Mouse (Mus musculus) hindbrain, embryonic 13.5 days (tissue): ENCODE results near the gene Krtdap. TPM values are rescaled to one million over a fixed set of nuclear protein-coding genes. Genes with fewer than 3 reads are reported as not detected.
A peak's percentile ranks its signal among the peaks of the same experiment; 100 is the strongest.

Source experiments
- ATAC-seq: fragments of 200-750 bp; cut with Nextera tagmentation; 2 replicates; pipeline ENCODE4 v1.8.0; 2017; ENCODE audit warnings: moderate TSS enrichment; ENCODE audit not compliant: low FRiP score
- H3K27ac ChIP-seq: fragments of 300-500 bp; sonication (generic); 2 replicates; pipeline ENCODE4 v1.5.1; 2015; ENCODE audit warnings: inconsistent platforms, mild to moderate bottlenecking, moderate library complexity
- H3K27me3 ChIP-seq: fragments of 300-500 bp; sonication (generic); 2 replicates; pipeline ENCODE4 v1.6.1; 2015; ENCODE audit warnings: mild to moderate bottlenecking, inconsistent platforms
- H3K36me3 ChIP-seq: fragments of 300-500 bp; sonication (generic); 2 replicates; pipeline ENCODE4 v1.6.1; 2015; ENCODE audit warnings: mild to moderate bottlenecking, inconsistent platforms
- H3K4me1 ChIP-seq: fragments of 300-500 bp; sonication (generic); replicated peaks from 2 replicates; pipeline ENCODE4 v1.6.1; 2015; ENCODE audit warnings: inconsistent platforms
- H3K4me2 ChIP-seq: fragments of 300-500 bp; sonication (generic); 2 replicates; pipeline ENCODE4 v1.6.1; 2015; ENCODE audit warnings: inconsistent platforms, mild to moderate bottlenecking, moderate library complexity
- H3K4me3 ChIP-seq: fragments of 300-500 bp; sonication (generic); 2 replicates; pipeline ENCODE4 v1.5.1; 2015; ENCODE audit warnings: mild to moderate bottlenecking, inconsistent platforms
- H3K9ac ChIP-seq: fragments of 300-500 bp; sonication (generic); 2 replicates; pipeline ENCODE4 v1.6.1; 2015; ENCODE audit warnings: mild to moderate bottlenecking, inconsistent platforms
- H3K9me3 ChIP-seq: fragments of 300-500 bp; sonication (generic); 2 replicates; pipeline ENCODE4 v1.6.1; 2016; ENCODE audit warnings: inconsistent platforms
- WGBS: fragments of 180-500 bp; shearing (Covaris S2); methylation state at CpG from one replicate; pipeline ENCODE4 v1.1.7; 2015; 5-methylcytosine and 5-hydroxymethylcytosine counted together
- polyA plus RNA-seq: library from polyadenylated mRNA; unstranded; fragments of >200 nt; fragmentation: Nextera tagmentation; extraction: Ambion mirVana; gene quantifications from 2 replicates; pipeline ENCODE4 v1.2.1, GENCODE M21; 2015

Krtdap gene
- polyA plus RNA-seq, 1 experiment from 2014 or later = not detected

GRCm38 (mm10) chr7:30794921-30795320, 7.2 kb downstream of the Krtdap start:
- no peak for ATAC-seq

GRCm38 (mm10) chr7:30796790-30797189, 9.1 kb downstream of the Krtdap start:
- H3K9me3 ChIP-seq = 0 out of 2 replicates have a peak, but pooled peaks cover 12% of the 10 kb centered on the region
- ATAC-seq = no peak
- H3K27me3 ChIP-seq = peaks cover 4% of the 10 kb centered on the region; the same call in 1 of the 2 replicates
- no peaks in the 10 kb centered on the region for H3K36me3 ChIP-seq
- no peak overlapping the region for H3K4me3 ChIP-seq
- WGBS = 100% methylated on average over 1 of the region's 1 CpGs
- H3K4me2 ChIP-seq = no peak overlapping the region
- H3K4me1 ChIP-seq = no peaks in the 10 kb centered on the region
- no peak overlapping the region for H3K27ac ChIP-seq
- no peak overlapping the region for H3K9ac ChIP-seq

More at GRCm38 (mm10) chr7:30794921-30795320, 7.2 kb downstream of the Krtdap start:
- Histone ChIP-seq H3K27ac (no peak overlapping the region), H3K36me3 (no peaks in the 10 kb centered on the region), H3K4me1 (no peaks in the 10 kb centered on the region), H3K4me3 (no peak overlapping the region), H3K27me3 (peaks cover 4% of the 10 kb centered on the region; the same call in 1 of the 2 replicates), H3K9me3 (0 out of 2 replicates have a peak, but pooled peaks cover 6% of the 10 kb centered on the region), H3K9ac (no peak overlapping the region), H3K4me2 (no peak overlapping the region)

- Histone ChIP-seq H3K27me3 (no peaks in the 10 kb centered on the region), H3K4me3 (no peak overlapping the region), H3K9me3 (0 out of 2 replicates have a peak, but pooled peaks cover 12% of the 10 kb centered on the region), H3K9ac (no peak overlapping the region), H3K36me3 (no peaks in the 10 kb centered on the region), H3K27ac (no peak overlapping the region), H3K4me1 (no peaks in the 10 kb centered on the region), H3K4me2 (no peak overlapping the region)
- no peak for ATAC-seq
These were observed 13.0 kb downstream of the Krtdap start for GRCm38 (mm10) chr7:30800653-30801052.

GRCm38 (mm10) chr7:30803256-30803655, 15.6 kb downstream of the Krtdap start:
- no peaks in the 10 kb centered on the region for H3K27me3 ChIP-seq
- H3K9ac ChIP-seq = no peak overlapping the region
- H3K27ac ChIP-seq = no peak overlapping the region
- no peaks in the 10 kb centered on the region for H3K36me3 ChIP-seq
- WGBS = 95% methylated on average over 3 of the region's 3 CpGs
- H3K9me3 ChIP-seq = 0 out of 2 replicates have a peak, but pooled peaks cover 12% of the 10 kb centered on the region
- H3K4me1 ChIP-seq = no peaks in the 10 kb centered on the region
- no peak overlapping the region for H3K4me3 ChIP-seq
- no peak overlapping the region for H3K4me2 ChIP-seq
- no peak for ATAC-seq

GRCm38 (mm10) chr7:30804026-30804715, 16.5 kb downstream of the Krtdap start:
- no peak for ATAC-seq
- H3K27ac ChIP-seq = no peak overlapping the region
- no peak overlapping the region for H3K4me3 ChIP-seq
- no peaks in the 10 kb centered on the region for H3K4me1 ChIP-seq
- H3K4me2 ChIP-seq = no peak overlapping the region
- H3K27me3 ChIP-seq = no peaks in the 10 kb centered on the region
- H3K36me3 ChIP-seq = no peaks in the 10 kb centered on the region
- WGBS = 91% methylated on average over 9 of the region's 9 CpGs
- 0 out of 2 replicates have a peak, but pooled peaks cover 11% of the 10 kb centered on the region for H3K9me3 ChIP-seq
- H3K9ac ChIP-seq = no peak overlapping the region

GRCm38 (mm10) chr7:30805924-30806323, 18.2 kb downstream of the Krtdap start:
- H3K4me3 ChIP-seq = no peak overlapping the region
- H3K4me2 ChIP-seq = no peak overlapping the region
- no peak overlapping the region for H3K27ac ChIP-seq
- H3K36me3 ChIP-seq = no peaks in the 10 kb centered on the region
- no peak for ATAC-seq
- WGBS = 47% methylated on average over 6 of the region's 6 CpGs
- no peak overlapping the region for H3K9ac ChIP-seq
- H3K27me3 ChIP-seq = no peaks in the 10 kb centered on the region
- H3K4me1 ChIP-seq = no peaks in the 10 kb centered on the region
- no peaks in the 10 kb centered on the region for H3K9me3 ChIP-seq

GRCm38 (mm10) chr7:30810319-30810718, 22.6 kb downstream of the Krtdap start:
- Histone ChIP-seq H3K36me3 (no peaks in the 10 kb centered on the region), H3K9me3 (no peaks in the 10 kb centered on the region), H3K4me2 (no peak overlapping the region), H3K27me3 (no peaks in the 10 kb centered on the region), H3K4me1 (peaks cover 6% of the 10 kb centered on the region; the same call in 1 of the 2 replicates), H3K27ac (no peak overlapping the region), H3K4me3 (no peak overlapping the region), H3K9ac (no peak overlapping the region)
- no peak for ATAC-seq
- WGBS = 51% methylated on average over 6 of the region's 6 CpGs

- no peaks in the 10 kb centered on the region for H3K27me3 ChIP-seq
- peak overlapping the region; percentile 35; the same call in 1 of the 2 replicates for H3K27ac ChIP-seq
- no peak for ATAC-seq
- no peak overlapping the region for H3K4me2 ChIP-seq
- no peaks in the 10 kb centered on the region for H3K9me3 ChIP-seq
- peaks cover 6% of the 10 kb centered on the region; the same call in 1 of the 2 replicates for H3K4me1 ChIP-seq
- whole genome bisulfite sequencing = 65% methylated on average over 9 of the region's 9 CpGs
- H3K9ac ChIP-seq = no peak overlapping the region
- no peaks in the 10 kb centered on the region for H3K36me3 ChIP-seq
- H3K4me3 ChIP-seq = no peak overlapping the region
These were observed 24.1 kb downstream of the Krtdap start for GRCm38 (mm10) chr7:30811757-30812290.

GRCm38 (mm10) chr7:30812291-30812807, 24.7 kb downstream of the Krtdap start:
- WGBS = 50% methylated on average over 6 of the region's 6 CpGs
- H3K4me3 ChIP-seq = no peak overlapping the region
- no peak overlapping the region for H3K4me2 ChIP-seq
- no peak for ATAC-seq
- H3K27ac ChIP-seq = peak overlapping the region; percentile 35; the same call in 1 of the 2 replicates
- H3K9ac ChIP-seq = no peak overlapping the region
- H3K9me3 ChIP-seq = no peaks in the 10 kb centered on the region
- H3K27me3 ChIP-seq = no peaks in the 10 kb centered on the region
- no peaks in the 10 kb centered on the region for H3K36me3 ChIP-seq
- peaks cover 6% of the 10 kb centered on the region; the same call in 1 of the 2 replicates for H3K4me1 ChIP-seq

- 77% methylated on average over 6 of the region's 6 CpGs for WGBS
- Histone ChIP-seq H3K4me1 (no peaks in the 10 kb centered on the region), H3K4me3 (no peak overlapping the region), H3K9ac (no peak overlapping the region), H3K9me3 (no peaks in the 10 kb centered on the region), H3K27me3 (no peaks in the 10 kb centered on the region), H3K4me2 (no peak overlapping the region), H3K36me3 (no peaks in the 10 kb centered on the region), H3K27ac (no peak overlapping the region)
- no peak for ATAC-seq
These were observed 32.4 kb downstream of the Krtdap start for GRCm38 (mm10) chr7:30820131-30820530.

- Histone ChIP-seq H3K4me3 (no peak overlapping the region), H3K27me3 (no peaks in the 10 kb centered on the region), H3K4me2 (no peak overlapping the region), H3K4me1 (no peaks in the 10 kb centered on the region), H3K36me3 (no peaks in the 10 kb centered on the region), H3K27ac (no peak overlapping the region), H3K9me3 (no peaks in the 10 kb centered on the region), H3K9ac (no peak overlapping the region)
- no peak for ATAC-seq
- WGBS = 70% methylated on average over 7 of the region's 7 CpGs
These were observed 33.3 kb downstream of the Krtdap start for GRCm38 (mm10) chr7:30820854-30821445.

GRCm38 (mm10) chr7:30821532-30821931, 33.8 kb downstream of the Krtdap start:
- no peak for ATAC-seq
- WGBS = 73% methylated on average over 5 of the region's 5 CpGs
- H3K27ac ChIP-seq = no peak overlapping the region
- no peaks in the 10 kb centered on the region for H3K9me3 ChIP-seq
- no peaks in the 10 kb centered on the region for H3K27me3 ChIP-seq
- H3K4me3 ChIP-seq = no peak overlapping the region
- no peaks in the 10 kb centered on the region for H3K36me3 ChIP-seq
- H3K9ac ChIP-seq = no peak overlapping the region
- H3K4me2 ChIP-seq = no peak overlapping the region
- H3K4me1 ChIP-seq = no peaks in the 10 kb centered on the region
